Mouse (Mus musculus): ENCODE measurements around the gene Tapt1. TPM values are rescaled to one million over a fixed set of nuclear protein-coding genes. Genes with fewer than 3 reads are reported as not detected.

Gene Tapt1
- polyA plus RNA-seq, 1 experiment from 2014 or later = 35.6 TPM

DNA sequence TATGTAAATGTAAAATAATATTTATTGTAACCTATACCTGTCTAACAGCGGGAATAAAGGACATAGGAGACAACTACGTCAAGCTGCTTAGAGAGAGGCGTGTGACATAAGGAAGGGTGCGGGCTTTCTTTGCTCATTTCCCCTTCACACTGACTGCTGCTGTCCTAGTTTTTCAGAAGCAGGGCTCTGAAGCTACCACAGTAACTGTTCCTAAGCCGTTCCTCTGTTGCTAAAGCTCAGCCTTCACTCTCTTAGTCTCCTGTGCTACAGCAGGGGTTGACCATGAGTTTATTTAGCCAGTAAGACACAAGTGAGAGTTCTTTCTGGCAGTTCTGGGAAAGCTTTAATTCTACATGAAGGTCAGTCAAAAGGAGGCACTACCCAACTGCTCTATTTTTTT lies 13.0 kb downstream of the Tapt1 start:
- Histone ChIP-seq H3K4me1 (no peaks in the 10 kb centered on the region), H3K9me3 (no peaks in the 10 kb centered on the region), H3K9ac (replicated peaks) (no peak overlapping the region), H3K4me3 (no peak overlapping the region), H3K36me3 (no peaks in the 10 kb centered on the region; the same call in none of the 2 replicates), H3K4me2 (replicated peaks) (no peak overlapping the region), H3K27me3 (no peaks in the 10 kb centered on the region), H3K27ac (replicated peaks) (no peak overlapping the region)
- ATAC-seq (ENCODE audit: low FRiP score, low read depth) = no peak
- WGBS = 93% methylated on average over 5 of the region's 5 CpGs

DNA sequence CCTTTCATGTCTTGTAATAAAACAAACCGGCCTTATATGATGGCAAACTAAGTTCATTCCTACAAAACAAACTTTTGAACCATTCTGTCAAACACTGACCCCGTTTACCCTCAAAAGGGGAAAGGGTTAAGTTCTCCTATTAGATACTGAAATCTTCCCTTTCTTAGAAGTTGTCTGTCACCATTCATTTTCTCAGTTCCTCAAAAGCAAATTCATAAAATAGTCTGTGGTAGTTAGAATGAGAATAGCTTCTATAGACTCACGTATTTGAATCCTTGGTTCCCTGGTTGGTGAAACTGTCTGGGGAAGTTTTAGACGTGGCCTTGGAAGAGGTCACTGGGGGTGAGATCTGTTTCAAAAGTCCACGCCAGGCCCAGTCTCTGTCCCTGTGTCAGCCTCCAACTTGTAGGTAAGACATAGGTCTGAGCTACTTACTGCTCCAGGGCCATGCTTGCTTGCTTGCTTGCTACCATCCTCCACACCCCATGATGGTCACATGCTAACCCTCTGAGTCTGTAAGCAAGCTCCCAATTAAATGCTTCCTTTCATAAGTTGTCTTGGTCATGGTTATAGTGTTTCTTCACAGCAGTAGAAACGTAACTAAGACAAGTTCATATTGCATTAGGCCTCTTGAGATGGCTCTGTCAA lies 14.5 kb downstream of the Tapt1 start:
- Histone ChIP-seq H3K4me2 (replicated peaks) (no peak overlapping the region), H3K9ac (replicated peaks) (no peak overlapping the region), H3K9me3 (no peaks in the 10 kb centered on the region), H3K4me3 (no peak overlapping the region), H3K4me1 (no peaks in the 10 kb centered on the region), H3K27ac (replicated peaks) (no peak overlapping the region), H3K36me3 (no peaks in the 10 kb centered on the region; the same call in none of the 2 replicates), H3K27me3 (no peaks in the 10 kb centered on the region)
- 91% methylated on average over 6 of the region's 6 CpGs for WGBS
- ATAC-seq (ENCODE audit: low FRiP score, low read depth) = no peak

DNA sequence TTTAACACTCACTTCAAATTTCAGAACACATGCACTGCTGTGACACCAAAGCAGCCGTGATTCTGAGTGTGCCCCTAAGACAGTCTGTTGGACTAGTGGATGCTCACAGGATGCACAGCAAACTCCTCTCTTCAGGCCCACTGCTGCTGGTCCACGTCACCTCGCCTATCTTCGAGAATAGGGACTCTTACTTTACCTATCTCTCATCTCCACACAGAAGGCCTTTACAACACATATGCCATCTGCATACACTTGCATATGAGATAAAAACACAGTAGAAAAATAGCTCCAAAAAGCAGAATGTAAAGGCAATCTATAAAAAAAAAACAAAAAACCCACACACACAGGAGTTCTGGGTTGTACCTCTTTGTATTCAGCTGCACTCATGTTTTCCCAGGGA lies 19.1 kb downstream of the Tapt1 start:
- 84% methylated on average over 4 of the region's 4 CpGs for WGBS
- Histone ChIP-seq H3K36me3 (no peaks in the 10 kb centered on the region; the same call in none of the 2 replicates), H3K9me3 (no peaks in the 10 kb centered on the region), H3K4me1 (no peaks in the 10 kb centered on the region), H3K4me2 (replicated peaks) (no peak overlapping the region), H3K9ac (replicated peaks) (no peak overlapping the region), H3K4me3 (no peak overlapping the region), H3K27ac (replicated peaks) (no peak overlapping the region), H3K27me3 (no peaks in the 10 kb centered on the region)
- no peak for ATAC-seq (ENCODE audit: low FRiP score, low read depth)

DNA sequence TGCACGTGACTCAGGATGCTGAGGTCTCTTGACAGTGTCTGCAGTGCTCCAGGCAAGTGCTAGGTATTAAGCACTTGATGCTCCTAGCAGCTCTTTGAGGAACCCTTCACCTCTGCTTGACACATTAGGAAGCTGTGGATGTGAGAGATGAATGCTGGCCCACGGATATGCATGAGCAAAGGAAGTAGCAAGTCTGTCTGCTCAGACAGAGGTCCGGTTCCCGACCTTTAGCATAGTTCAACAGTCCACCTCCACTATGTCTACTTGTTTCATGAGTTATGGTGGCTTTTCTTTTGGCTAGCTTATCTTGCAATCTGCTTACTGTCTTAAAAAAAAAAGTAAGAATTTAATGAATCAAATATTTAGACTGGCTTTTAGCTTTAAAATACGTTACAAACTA lies 19.8 kb downstream of the Tapt1 start:
- Histone ChIP-seq H3K27me3 (no peaks in the 10 kb centered on the region), H3K4me1 (no peaks in the 10 kb centered on the region), H3K9ac (replicated peaks) (no peak overlapping the region), H3K9me3 (no peaks in the 10 kb centered on the region), H3K4me2 (replicated peaks) (no peak overlapping the region), H3K27ac (replicated peaks) (no peak overlapping the region), H3K36me3 (no peaks in the 10 kb centered on the region; the same call in 1 of the 2 replicates), H3K4me3 (no peak overlapping the region)
- WGBS = 95% methylated on average over 5 of the region's 5 CpGs
- no peak for ATAC-seq (ENCODE audit: low FRiP score, low read depth)

DNA sequence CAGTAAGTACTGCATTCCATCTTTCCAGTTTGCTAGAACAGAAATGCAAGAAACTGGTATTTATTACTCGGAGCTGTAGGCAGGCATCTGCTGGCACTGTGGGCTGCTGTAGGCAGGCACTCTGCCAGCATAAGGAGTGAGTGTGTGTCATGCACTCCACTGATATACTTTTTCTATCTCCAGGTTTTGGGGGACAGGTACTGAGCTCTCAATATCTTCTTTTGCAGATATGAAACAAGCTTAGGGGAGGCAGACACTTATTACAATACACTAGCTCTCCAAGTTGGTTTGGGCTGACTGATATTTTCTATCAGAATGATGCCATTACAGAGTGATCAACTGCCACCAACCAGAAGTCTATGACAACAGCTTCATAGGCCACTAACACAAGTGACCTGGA lies 23.0 kb downstream of the Tapt1 start:
- H3K27me3 ChIP-seq = no peaks in the 10 kb centered on the region
- peaks cover 4% of the 10 kb centered on the region; the same call in 1 of the 2 replicates for H3K36me3 ChIP-seq
- H3K4me1 ChIP-seq = no peaks in the 10 kb centered on the region
- H3K27ac ChIP-seq (replicated peaks) = no peak overlapping the region
- no peak overlapping the region for H3K4me3 ChIP-seq
- no peak overlapping the region for H3K9ac ChIP-seq (replicated peaks)
- no peak for ATAC-seq (ENCODE audit: low FRiP score, low read depth)
- H3K4me2 ChIP-seq (replicated peaks) = no peak overlapping the region
- 85% methylated on average over 1 of the region's 1 CpGs for WGBS
- H3K9me3 ChIP-seq = no peaks in the 10 kb centered on the region

DNA sequence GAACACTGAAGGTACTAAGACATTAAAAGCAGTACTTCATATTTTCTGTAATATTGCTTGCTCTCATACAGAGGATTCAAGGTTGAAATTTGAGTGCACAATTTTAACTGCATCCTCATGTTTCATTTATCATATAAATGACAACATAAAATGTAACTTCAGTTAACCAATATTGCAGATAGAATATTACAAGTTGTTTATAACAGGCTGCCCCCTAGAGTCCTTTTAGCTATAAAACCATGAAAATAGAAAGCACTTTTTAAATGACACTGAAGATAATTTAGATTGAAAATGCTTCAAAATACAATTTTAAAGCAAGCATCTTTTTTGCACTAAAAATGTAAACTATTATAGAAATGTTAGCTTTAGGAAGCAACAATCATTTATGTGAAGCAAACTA lies 24.8 kb downstream of the Tapt1 start:
- H3K9me3 ChIP-seq = no peaks in the 10 kb centered on the region
- H3K9ac ChIP-seq (replicated peaks) = no peak overlapping the region
- ATAC-seq (ENCODE audit: low FRiP score, low read depth) = no peak
- no peak overlapping the region for H3K4me3 ChIP-seq
- no peak overlapping the region for H3K27ac ChIP-seq (replicated peaks)
- H3K36me3 ChIP-seq = peaks cover 4% of the 10 kb centered on the region; the same call in 1 of the 2 replicates
- H3K27me3 ChIP-seq = no peaks in the 10 kb centered on the region
- no peaks in the 10 kb centered on the region for H3K4me1 ChIP-seq
- H3K4me2 ChIP-seq (replicated peaks) = no peak overlapping the region

DNA sequence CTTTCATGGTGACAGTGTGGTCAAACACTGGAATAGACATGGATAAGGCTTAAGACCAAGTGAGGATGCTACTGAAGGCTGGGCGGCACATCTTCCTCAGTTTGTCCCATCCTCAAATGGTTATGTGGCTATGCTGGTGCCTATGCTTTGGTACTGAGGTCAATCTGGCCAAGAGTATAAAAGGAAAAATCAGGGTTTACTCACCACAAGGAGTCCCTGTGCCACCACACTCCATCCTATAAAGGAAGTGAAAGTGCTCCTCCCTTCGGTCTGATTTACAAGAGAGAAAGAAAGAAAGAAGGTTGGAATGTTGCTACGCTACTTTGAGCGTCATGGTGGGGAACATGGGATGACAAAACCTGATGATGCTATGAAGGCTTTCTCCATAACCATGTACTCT lies 27.3 kb downstream of the Tapt1 start:
- Histone ChIP-seq H3K4me1 (no peaks in the 10 kb centered on the region), H3K4me2 (replicated peaks) (no peak overlapping the region), H3K4me3 (no peak overlapping the region), H3K36me3 (peaks cover 6% of the 10 kb centered on the region), H3K9me3 (no peaks in the 10 kb centered on the region), H3K27ac (replicated peaks) (no peak overlapping the region), H3K9ac (replicated peaks) (no peak overlapping the region), H3K27me3 (no peaks in the 10 kb centered on the region)
- WGBS = 97% methylated on average over 4 of the region's 4 CpGs
- ATAC-seq (ENCODE audit: low FRiP score, low read depth) = no peak

DNA sequence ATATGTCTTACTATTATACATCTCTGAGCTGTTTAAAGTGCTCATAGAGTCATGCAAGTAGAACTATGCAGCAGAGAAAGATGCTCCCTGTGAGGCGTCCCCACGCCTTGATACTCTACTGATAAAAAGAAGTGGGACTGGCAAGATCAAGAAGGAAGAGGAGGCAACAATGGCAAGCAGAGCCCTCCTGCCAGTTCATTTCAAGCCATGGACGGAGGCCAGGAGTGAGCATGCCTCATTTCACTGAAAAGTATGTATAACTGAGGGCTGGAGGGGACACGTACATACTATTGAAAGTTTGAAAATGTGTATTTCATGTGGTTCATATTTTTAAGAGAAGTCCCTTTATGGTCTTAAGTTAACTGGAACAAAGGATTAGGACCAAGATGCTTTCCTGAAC lies 28.0 kb downstream of the Tapt1 start:
- Histone ChIP-seq H3K4me1 (no peaks in the 10 kb centered on the region), H3K36me3 (peaks cover 12% of the 10 kb centered on the region), H3K27me3 (no peaks in the 10 kb centered on the region), H3K4me2 (replicated peaks) (no peak overlapping the region), H3K9me3 (no peaks in the 10 kb centered on the region), H3K9ac (replicated peaks) (no peak overlapping the region), H3K27ac (replicated peaks) (no peak overlapping the region), H3K4me3 (no peak overlapping the region)
- WGBS = 89% methylated on average over 4 of the region's 4 CpGs
- no peak for ATAC-seq (ENCODE audit: low FRiP score, low read depth)

DNA sequence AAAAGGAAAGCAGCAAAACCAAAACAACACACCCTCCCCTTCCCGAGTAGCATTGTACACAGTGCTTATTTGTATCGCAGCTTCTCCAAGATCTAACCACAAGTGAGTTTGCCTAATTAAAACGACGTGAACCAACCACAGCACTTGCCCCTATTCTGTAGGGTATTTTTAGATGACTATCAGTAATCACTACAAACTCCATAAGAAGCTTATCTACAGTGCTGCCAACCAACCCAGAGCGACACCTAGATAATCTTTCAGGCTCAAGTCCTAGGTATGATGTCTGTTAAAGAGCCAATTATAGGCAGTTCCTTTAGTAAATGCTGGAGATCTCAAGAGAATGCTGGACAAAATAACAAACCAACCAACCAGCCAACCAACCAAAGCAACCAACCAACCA lies 28.6 kb downstream of the Tapt1 start:
- Histone ChIP-seq H3K4me2 (replicated peaks) (no peak overlapping the region), H3K9ac (replicated peaks) (no peak overlapping the region), H3K4me1 (no peaks in the 10 kb centered on the region), H3K9me3 (no peaks in the 10 kb centered on the region), H3K36me3 (peaks cover 18% of the 10 kb centered on the region), H3K4me3 (no peak overlapping the region), H3K27me3 (no peaks in the 10 kb centered on the region), H3K27ac (replicated peaks) (no peak overlapping the region)
- 91% methylated on average over 5 of the region's 5 CpGs for WGBS
- no peak for ATAC-seq (ENCODE audit: low FRiP score, low read depth)

DNA sequence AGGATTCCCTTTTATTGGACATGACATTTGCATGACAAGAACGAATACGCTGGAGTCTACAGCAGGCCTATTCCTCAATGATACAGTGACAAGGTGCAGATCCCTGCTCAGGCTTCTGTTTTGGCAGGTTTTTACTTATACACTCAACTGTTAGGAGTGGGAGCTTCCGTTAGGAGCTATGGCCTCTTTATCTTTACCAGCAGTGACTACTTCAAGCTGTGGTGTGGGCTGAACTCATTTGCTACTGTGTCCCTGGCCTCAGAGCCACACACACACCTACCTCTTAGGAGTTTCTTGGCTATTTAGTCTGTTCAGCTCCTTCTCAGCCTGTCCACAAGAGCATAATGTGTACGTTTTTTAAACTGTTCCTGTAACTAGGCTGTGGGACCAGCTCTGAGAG lies 30.3 kb downstream of the Tapt1 start:
- Histone ChIP-seq H3K9me3 (no peaks in the 10 kb centered on the region), H3K27ac (replicated peaks) (no peak overlapping the region), H3K27me3 (no peaks in the 10 kb centered on the region), H3K36me3 (peaks cover 25% of the 10 kb centered on the region), H3K4me2 (replicated peaks) (no peak overlapping the region), H3K4me1 (no peaks in the 10 kb centered on the region), H3K9ac (replicated peaks) (no peak overlapping the region), H3K4me3 (no peak overlapping the region)
- 93% methylated on average over 4 of the region's 4 CpGs for WGBS
- ATAC-seq (ENCODE audit: low FRiP score, low read depth) = no peak

DNA sequence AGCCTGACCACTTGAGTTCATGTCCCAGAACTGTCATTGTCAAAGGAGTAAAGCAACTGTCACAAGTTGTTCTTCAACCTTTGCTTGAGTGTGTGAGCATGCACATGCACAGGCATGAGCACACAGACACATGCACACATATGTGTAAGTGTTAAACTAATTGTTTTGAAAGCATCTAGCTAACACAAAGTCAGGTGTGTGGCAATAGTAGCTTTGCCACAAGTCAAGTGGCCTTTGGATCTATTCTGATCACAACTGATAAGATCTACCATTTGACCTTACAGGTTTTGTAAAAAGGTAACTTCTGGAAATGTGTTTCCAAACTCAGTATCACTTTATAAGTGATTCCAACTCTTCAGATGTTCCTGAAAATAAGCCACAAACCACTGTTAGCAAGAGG lies 39.1 kb downstream of the Tapt1 start:
- peaks cover 58% of the 10 kb centered on the region for H3K36me3 ChIP-seq
- no peaks in the 10 kb centered on the region for H3K4me1 ChIP-seq
- no peaks in the 10 kb centered on the region for H3K9me3 ChIP-seq
- no peak overlapping the region for H3K4me2 ChIP-seq (replicated peaks)
- H3K27me3 ChIP-seq = no peaks in the 10 kb centered on the region
- H3K4me3 ChIP-seq = no peak overlapping the region
- H3K27ac ChIP-seq (replicated peaks) = no peak overlapping the region
- no peak for ATAC-seq (ENCODE audit: low FRiP score, low read depth)
- H3K9ac ChIP-seq (replicated peaks) = no peak overlapping the region

DNA sequence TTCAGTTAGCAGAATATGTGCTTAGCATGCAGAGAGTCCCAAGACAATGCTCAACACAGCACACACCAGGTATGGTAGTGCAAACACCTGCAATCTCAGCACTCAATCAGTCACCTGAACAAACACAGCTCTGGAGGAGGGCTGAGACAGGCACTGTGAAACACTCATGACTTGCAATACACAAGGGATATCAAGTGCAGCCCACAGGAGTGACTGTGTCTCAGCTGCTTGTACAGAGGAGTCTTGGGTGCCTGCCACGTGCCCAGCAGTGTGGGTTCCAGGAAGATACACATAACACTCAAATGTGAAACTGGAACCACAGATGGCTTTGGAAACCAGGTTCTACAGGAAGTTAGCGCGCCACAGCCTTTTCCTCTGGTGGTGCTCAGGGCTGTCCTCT lies 44.8 kb downstream of the Tapt1 start:
- ATAC-seq (ENCODE audit: low FRiP score, low read depth) = no peak
- 93% methylated on average over 3 of the region's 3 CpGs for WGBS
- Histone ChIP-seq H3K4me3 (no peak overlapping the region), H3K27me3 (no peaks in the 10 kb centered on the region), H3K4me2 (replicated peaks) (no peak overlapping the region), H3K9ac (replicated peaks) (no peak overlapping the region), H3K9me3 (no peaks in the 10 kb centered on the region), H3K4me1 (no peaks in the 10 kb centered on the region), H3K27ac (replicated peaks) (no peak overlapping the region), H3K36me3 (peaks cover 63% of the 10 kb centered on the region)

DNA sequence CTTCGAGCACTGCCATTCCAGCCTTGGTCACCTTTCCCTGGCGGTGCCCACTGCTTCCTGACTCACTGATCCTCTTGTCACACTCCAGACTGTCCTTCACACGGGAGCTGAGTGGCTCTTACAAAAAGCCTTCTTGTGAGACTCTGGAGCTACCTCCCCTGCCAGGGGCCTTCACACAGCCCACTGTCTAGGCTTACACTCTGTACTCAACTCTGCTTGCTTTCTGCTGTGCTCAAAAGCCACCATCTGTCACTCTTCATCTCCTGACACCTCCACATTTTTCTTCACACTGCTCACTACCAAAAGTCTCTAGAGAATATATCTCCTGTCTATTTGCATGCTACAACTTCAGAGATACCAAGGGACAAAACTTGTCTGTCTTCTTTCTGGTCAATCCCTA lies 46.0 kb downstream of the Tapt1 start:
- Histone ChIP-seq H3K27ac (replicated peaks) (no peak overlapping the region), H3K4me1 (no peaks in the 10 kb centered on the region), H3K4me3 (no peak overlapping the region), H3K9me3 (no peaks in the 10 kb centered on the region), H3K27me3 (no peaks in the 10 kb centered on the region), H3K36me3 (peaks cover 65% of the 10 kb centered on the region), H3K9ac (replicated peaks) (no peak overlapping the region), H3K4me2 (replicated peaks) (no peak overlapping the region)
- ATAC-seq (ENCODE audit: low FRiP score, low read depth) = no peak
- WGBS = 80% methylated on average over 3 of the region's 3 CpGs
